Mouse (Mus musculus): ENCODE measurements at regions not wholly inside any gene's neighbourhood (a gene's known extent, or its start where the extent isn't known, plus 50 kb on each side); places are given as distances from the start of the nearest gene placed in this dataset.

DNA sequence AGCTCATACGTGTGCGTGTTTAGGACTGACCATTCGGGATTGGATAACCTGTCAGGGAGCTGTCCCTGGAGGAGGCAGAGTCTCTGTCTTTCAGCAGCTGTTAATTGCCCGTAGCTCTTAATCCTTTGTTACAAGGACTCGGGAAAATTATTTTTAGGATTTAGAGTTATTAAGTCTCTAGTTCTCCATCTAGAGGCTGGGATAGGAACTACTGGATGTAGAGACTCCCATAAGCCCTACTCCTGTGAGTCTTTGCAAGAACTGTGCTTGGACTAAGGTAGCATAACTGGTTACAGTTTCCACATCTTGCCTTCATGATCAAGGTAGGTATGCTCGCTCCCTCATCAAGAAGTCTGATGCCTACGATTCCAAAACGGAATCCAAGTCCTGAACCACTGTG lies 90.7 kb upstream of the Stmnd1 start:
- Histone ChIP-seq H3K36me3 (ENCODE audit: control insufficient read depth, insufficient read depth, low read length) (no peaks in the 10 kb centered on the region), H3K27ac (ENCODE audit: low read depth) (no peak overlapping the region), H3K4me3 (ENCODE audit: low read depth, low read length) (no peak overlapping the region), H3K4me1 (replicated peaks; ENCODE audit: control insufficient read depth, insufficient read depth, low read length) (peaks cover 8% of the 10 kb centered on the region; the same call in 1 of the 2 replicates), H3K9ac (ENCODE audit: low read length) (no peak overlapping the region), H3K27me3 (replicated peaks; ENCODE audit: control insufficient read depth, insufficient read depth, low read length) (no peaks in the 10 kb centered on the region), H3K4me2 (ENCODE audit: low read length) (no peak overlapping the region), H3K9me3 (ENCODE audit: control insufficient read depth, low read length) (no peaks in the 10 kb centered on the region)
- ATAC-seq (replicated peaks; ENCODE audit: low FRiP score, low TSS enrichment, low read depth) (no peak), DNase-seq (ENCODE audit: low spot score) (no peak)
- 81% methylated on average over 8 of the region's 8 CpGs for WGBS

DNA sequence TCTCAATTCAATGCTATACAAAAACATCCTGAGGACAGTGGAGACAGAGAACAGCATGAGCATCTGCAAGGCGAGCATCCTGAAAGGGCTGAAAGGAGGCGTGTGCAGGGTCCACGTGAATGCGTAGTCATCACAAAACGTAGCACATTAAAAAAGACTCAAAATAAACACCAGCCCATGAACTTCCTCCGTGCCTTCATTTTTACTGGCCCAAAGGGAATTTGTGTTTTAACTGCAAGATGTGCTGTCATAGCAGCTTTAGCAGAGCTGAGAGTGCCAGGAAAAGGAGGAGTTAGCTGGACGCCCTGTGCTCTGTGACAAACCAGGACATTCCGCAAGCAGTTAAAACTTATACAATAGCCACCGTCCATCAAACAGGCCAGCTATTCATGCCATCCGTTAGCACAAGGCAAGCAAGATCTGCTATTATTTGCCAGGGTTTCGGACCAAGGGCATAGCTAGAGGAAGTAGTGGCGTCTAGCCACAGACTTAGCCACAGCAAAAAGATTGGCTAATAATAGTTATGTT lies 92.9 kb upstream of the Stmnd1 start:
- no peaks in the 10 kb centered on the region for H3K9me3 ChIP-seq (ENCODE audit: control insufficient read depth, low read length)
- H3K4me1 ChIP-seq (replicated peaks; ENCODE audit: control insufficient read depth, insufficient read depth, low read length), result peaks cover 8% of the 10 kb centered on the region; the same call in 1 of the 2 replicates
- no peak overlapping the region for H3K27ac ChIP-seq (ENCODE audit: low read depth)
- no peaks in the 10 kb centered on the region for H3K27me3 ChIP-seq (replicated peaks; ENCODE audit: control insufficient read depth, insufficient read depth, low read length)
- ATAC-seq (replicated peaks; ENCODE audit: low FRiP score, low TSS enrichment, low read depth) (no peak), DNase-seq (ENCODE audit: low spot score) (no peak)
- no peaks in the 10 kb centered on the region for H3K36me3 ChIP-seq (ENCODE audit: control insufficient read depth, insufficient read depth, low read length)
- H3K4me3 ChIP-seq (ENCODE audit: low read depth, low read length), result no peak overlapping the region
- H3K4me2 ChIP-seq (ENCODE audit: low read length), result peak overlapping the region; percentile 35
- WGBS, result 27% methylated on average over 12 of the region's 12 CpGs
- no peak overlapping the region for H3K9ac ChIP-seq (ENCODE audit: low read length)

DNA sequence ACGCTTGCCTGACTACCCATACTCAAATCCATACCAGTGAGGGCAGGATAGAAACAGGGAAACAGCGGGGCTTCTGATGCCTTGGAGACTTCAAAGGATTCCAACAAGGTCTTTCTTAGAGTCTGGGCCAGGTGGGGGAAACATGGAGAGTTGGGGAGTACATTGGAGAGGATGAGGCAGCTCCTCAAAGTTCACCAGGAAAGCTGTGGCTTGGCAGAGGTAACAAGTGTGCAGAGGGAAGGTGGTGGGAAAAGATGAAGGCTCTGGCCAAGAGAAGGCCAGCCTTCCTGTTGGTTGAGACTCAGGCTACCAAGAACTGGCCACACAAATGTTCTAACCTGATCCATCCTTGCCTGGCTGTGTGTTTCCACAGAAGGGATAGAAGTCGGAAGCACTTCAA lies 93.6 kb upstream of the Stmnd1 start:
- 95% methylated on average over 3 of the region's 3 CpGs for WGBS
- Histone ChIP-seq H3K27ac (ENCODE audit: low read depth) (no peak overlapping the region), H3K4me3 (ENCODE audit: low read depth, low read length) (no peak overlapping the region), H3K4me1 (replicated peaks; ENCODE audit: control insufficient read depth, insufficient read depth, low read length) (peaks cover 8% of the 10 kb centered on the region; the same call in 1 of the 2 replicates), H3K9me3 (ENCODE audit: control insufficient read depth, low read length) (no peaks in the 10 kb centered on the region), H3K36me3 (ENCODE audit: control insufficient read depth, insufficient read depth, low read length) (no peaks in the 10 kb centered on the region), H3K27me3 (replicated peaks; ENCODE audit: control insufficient read depth, insufficient read depth, low read length) (no peaks in the 10 kb centered on the region), H3K9ac (ENCODE audit: low read length) (no peak overlapping the region), H3K4me2 (ENCODE audit: low read length) (no peak overlapping the region)
- DNase-seq (ENCODE audit: low spot score) (no peak), ATAC-seq (replicated peaks; ENCODE audit: low FRiP score, low TSS enrichment, low read depth) (no peak)

DNA sequence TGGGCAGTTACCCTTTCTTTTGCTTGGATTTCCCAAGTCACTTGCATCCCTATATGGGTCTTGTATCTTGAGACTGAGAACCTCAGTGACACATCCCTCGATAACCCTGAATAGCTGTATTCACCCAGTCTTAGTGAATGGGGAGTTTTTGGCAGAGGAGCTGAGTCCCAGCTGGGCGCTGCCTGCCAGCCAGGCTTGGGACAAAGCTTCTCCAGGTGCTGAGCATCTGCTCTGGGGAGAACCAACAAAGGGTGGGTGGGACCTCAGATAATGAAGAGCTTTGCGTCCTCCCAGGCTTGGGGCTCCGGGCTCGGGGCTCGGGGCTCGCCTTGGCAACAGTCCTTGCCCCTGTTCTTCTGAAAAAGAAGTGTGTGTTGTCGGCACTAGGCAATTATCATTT lies 100.4 kb upstream of the Stmnd1 start:
- ATAC-seq (replicated peaks; ENCODE audit: low FRiP score, low TSS enrichment, low read depth) (no peak), DNase-seq (ENCODE audit: low spot score) (no peak)
- Histone ChIP-seq H3K4me2 (ENCODE audit: low read length) (no peak overlapping the region), H3K36me3 (ENCODE audit: control insufficient read depth, insufficient read depth, low read length) (no peaks in the 10 kb centered on the region), H3K4me1 (replicated peaks; ENCODE audit: control insufficient read depth, insufficient read depth, low read length) (no peaks in the 10 kb centered on the region), H3K9ac (ENCODE audit: low read length) (no peak overlapping the region), H3K4me3 (ENCODE audit: low read depth, low read length) (no peak overlapping the region), H3K27me3 (replicated peaks; ENCODE audit: control insufficient read depth, insufficient read depth, low read length) (no peaks in the 10 kb centered on the region), H3K27ac (ENCODE audit: low read depth) (no peak overlapping the region), H3K9me3 (ENCODE audit: control insufficient read depth, low read length) (no peaks in the 10 kb centered on the region)
- WGBS, result 59% methylated on average over 8 of the region's 8 CpGs

DNA sequence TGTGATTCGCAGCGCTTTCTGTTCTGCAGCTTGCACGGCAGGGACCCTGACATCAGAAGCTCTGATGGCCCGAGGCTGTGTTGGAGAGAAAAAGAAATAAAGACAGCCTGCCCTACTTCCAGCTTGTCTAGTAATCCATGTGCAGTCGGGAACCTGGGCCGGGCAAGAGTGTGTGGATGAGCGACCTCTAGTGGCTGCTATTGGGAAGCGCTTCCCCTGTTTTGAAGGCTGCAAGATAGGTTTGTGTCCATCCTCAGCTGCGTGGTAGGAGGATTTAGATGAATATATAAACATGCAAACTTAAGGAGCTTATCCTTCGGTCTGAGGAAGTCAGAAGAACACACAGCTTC lies 111.5 kb upstream of the Stmnd1 start:
- Histone ChIP-seq H3K27ac (ENCODE audit: low read depth) (no peak overlapping the region), H3K9ac (ENCODE audit: low read length) (no peak overlapping the region), H3K4me1 (replicated peaks; ENCODE audit: control insufficient read depth, insufficient read depth, low read length) (no peaks in the 10 kb centered on the region), H3K4me2 (ENCODE audit: low read length) (peak overlapping the region; percentile 32), H3K9me3 (ENCODE audit: control insufficient read depth, low read length) (no peaks in the 10 kb centered on the region), H3K27me3 (replicated peaks; ENCODE audit: control insufficient read depth, insufficient read depth, low read length) (no peaks in the 10 kb centered on the region), H3K36me3 (ENCODE audit: control insufficient read depth, insufficient read depth, low read length) (no peaks in the 10 kb centered on the region), H3K4me3 (ENCODE audit: low read depth, low read length) (no peak overlapping the region)
- DNase-seq (ENCODE audit: low spot score), result peak; percentile 73
- ATAC-seq (replicated peaks; ENCODE audit: low FRiP score, low TSS enrichment, low read depth), result no peak
- 2% methylated on average over 10 of the region's 10 CpGs for WGBS

DNA sequence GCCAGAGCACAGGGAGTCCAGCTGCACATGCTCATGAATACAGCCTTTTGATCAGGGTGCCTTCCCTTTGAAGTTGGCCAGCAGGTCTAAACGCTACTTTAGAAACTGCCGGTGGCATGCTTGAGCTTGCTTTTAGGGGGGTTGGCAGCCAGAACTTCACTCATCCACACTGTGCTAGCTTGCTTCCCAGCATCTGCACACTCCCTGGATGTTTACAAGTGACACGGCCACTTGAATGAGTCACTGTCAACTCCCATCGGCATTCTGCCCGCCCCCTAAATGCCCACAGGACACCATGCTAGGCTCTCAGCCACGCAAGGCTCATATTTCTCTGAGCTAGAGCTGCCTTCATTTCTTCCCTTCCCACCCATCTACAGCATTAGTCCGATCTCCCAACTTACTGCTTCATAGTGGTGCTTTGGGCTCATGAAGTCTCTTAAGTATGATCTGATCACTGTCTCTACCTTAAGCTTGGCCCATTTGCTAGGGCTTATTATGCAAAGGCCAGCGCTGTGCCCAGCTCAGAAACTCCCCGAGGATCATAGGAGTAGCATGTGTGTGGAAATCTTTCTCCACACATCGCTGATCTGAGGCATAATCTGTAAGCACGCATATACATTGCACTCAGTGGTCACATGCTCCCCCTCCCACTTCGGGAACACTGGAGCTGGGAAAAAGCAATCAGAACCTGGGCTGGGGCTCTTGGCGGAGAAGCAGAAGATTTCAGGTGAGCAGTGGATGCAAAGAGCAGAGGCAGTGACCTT lies 112.1 kb upstream of the Stmnd1 start:
- H3K27ac ChIP-seq (ENCODE audit: low read depth), result no peak overlapping the region
- 47% methylated on average over 13 of the region's 13 CpGs for WGBS
- no peaks in the 10 kb centered on the region for H3K9me3 ChIP-seq (ENCODE audit: control insufficient read depth, low read length)
- H3K4me1 ChIP-seq (replicated peaks; ENCODE audit: control insufficient read depth, insufficient read depth, low read length), result no peaks in the 10 kb centered on the region
- ATAC-seq (replicated peaks; ENCODE audit: low FRiP score, low TSS enrichment, low read depth), result no peak
- DNase-seq (ENCODE audit: low spot score), result no peak
- no peaks in the 10 kb centered on the region for H3K36me3 ChIP-seq (ENCODE audit: control insufficient read depth, insufficient read depth, low read length)
- no peaks in the 10 kb centered on the region for H3K27me3 ChIP-seq (replicated peaks; ENCODE audit: control insufficient read depth, insufficient read depth, low read length)
- peak overlapping the region; percentile 32 for H3K4me2 ChIP-seq (ENCODE audit: low read length)
- H3K4me3 ChIP-seq (ENCODE audit: low read depth, low read length), result no peak overlapping the region
- H3K9ac ChIP-seq (ENCODE audit: low read length), result no peak overlapping the region

DNA sequence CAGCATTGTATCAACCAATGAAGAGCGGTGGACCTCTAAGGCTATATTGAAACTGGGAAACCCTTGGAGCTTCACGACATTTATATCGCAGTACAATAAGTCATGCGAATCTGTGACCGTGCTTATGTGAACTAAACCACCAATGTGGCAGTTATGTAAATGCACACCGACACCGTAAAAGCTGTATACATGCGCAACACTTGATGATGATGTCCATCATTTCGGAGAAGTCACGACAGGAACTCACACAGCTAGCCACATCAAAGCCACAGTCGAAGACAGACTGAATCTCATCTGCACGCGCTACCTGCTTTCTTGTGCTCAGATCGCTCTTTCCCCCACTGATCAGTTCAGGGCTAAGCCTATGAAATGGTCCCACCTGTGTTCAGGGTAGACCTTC lies 114.2 kb upstream of the Stmnd1 start:
- H3K27me3 ChIP-seq (replicated peaks; ENCODE audit: control insufficient read depth, insufficient read depth, low read length), result no peaks in the 10 kb centered on the region
- H3K36me3 ChIP-seq (ENCODE audit: control insufficient read depth, insufficient read depth, low read length), result no peaks in the 10 kb centered on the region
- H3K9ac ChIP-seq (ENCODE audit: low read length), result no peak overlapping the region
- WGBS, result 93% methylated on average over 14 of the region's 14 CpGs
- ATAC-seq (replicated peaks; ENCODE audit: low FRiP score, low TSS enrichment, low read depth), result no peak
- H3K4me1 ChIP-seq (replicated peaks; ENCODE audit: control insufficient read depth, insufficient read depth, low read length), result no peaks in the 10 kb centered on the region
- no peak overlapping the region for H3K4me3 ChIP-seq (ENCODE audit: low read depth, low read length)
- no peak overlapping the region for H3K27ac ChIP-seq (ENCODE audit: low read depth)
- no peak overlapping the region for H3K4me2 ChIP-seq (ENCODE audit: low read length)
- no peak for DNase-seq (ENCODE audit: low spot score)
- no peaks in the 10 kb centered on the region for H3K9me3 ChIP-seq (ENCODE audit: control insufficient read depth, low read length)

DNA sequence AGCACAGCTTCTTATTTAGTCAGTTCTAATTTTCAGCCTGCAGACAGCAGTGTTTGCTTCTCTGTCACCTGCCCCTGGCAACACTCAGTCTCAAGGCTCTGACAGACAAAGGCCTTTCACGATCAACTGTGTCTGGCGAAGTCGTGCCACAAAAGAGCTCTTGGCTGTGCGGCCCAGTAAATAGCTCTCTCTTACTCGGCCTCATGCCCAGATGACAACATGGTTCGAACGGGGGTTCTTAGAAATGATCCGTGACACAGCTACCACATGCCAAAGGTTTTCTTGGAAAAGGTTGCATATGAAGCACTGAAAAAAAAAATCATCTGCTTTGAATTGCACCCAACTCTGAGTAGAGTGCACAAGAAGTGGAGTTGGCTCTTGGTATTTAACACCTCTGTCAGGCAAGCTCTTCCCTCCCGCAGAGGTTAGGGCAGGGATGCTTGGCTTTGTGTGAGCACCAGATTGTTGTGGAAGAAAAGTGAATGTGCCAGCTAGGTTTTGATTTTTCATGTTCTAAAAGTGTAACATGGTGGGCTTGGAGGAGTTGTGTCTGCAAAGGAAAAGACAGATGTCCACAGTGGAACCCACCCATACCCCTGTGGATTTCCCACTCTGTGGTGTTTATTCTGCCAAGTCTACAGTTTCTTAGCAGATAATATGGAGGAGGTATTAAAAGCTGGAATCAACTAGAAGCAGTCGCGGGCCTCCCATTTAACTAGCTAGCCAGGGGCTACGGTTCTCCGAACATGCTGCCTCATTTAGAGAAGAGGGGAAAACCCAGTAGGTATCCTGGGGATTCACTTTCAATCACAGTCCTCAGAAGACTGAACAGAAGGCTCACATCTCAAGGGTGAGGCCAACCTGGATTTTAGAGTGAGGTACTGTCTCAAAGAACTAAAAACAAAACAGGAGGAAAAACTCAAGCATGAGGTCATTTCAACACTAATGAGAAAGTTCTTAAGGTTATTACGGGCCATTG lies 120.0 kb upstream of the Stmnd1 start:
- H3K4me1 ChIP-seq (replicated peaks; ENCODE audit: control insufficient read depth, insufficient read depth, low read length), result no peaks in the 10 kb centered on the region
- H3K27ac ChIP-seq (ENCODE audit: low read depth), result no peak overlapping the region
- ATAC-seq (replicated peaks; ENCODE audit: low FRiP score, low TSS enrichment, low read depth) (no peak), DNase-seq (ENCODE audit: low spot score) (no peak)
- no peaks in the 10 kb centered on the region for H3K9me3 ChIP-seq (ENCODE audit: control insufficient read depth, low read length)
- H3K4me3 ChIP-seq (ENCODE audit: low read depth, low read length), result no peak overlapping the region
- no peak overlapping the region for H3K4me2 ChIP-seq (ENCODE audit: low read length)
- 88% methylated on average over 14 of the region's 14 CpGs for WGBS
- H3K27me3 ChIP-seq (replicated peaks; ENCODE audit: control insufficient read depth, insufficient read depth, low read length), result no peaks in the 10 kb centered on the region
- H3K36me3 ChIP-seq (ENCODE audit: control insufficient read depth, insufficient read depth, low read length), result no peaks in the 10 kb centered on the region
- H3K9ac ChIP-seq (ENCODE audit: low read length), result no peak overlapping the region
